Mouse (Mus musculus) ovary, adult 18-20 months (tissue): ENCODE measurements around the gene Nfix.

Source experiments
- DNase-seq: peaks from one replicate; pipeline ENCODE4 v3.0.0; 2022; ENCODE audit warnings: low spot score, mixed read lengths

Gene Nfix

GRCm38 (mm10) chr8:84715893-84716468 is 84.2 kb downstream of the Nfix start:
- DNase-seq, result no peak

- no peak for DNase-seq
Measured at GRCm38 (mm10) chr8:84714161-84714560, 86.0 kb downstream of the Nfix start.

GRCm38 (mm10) chr8:84713381-84713780 is 86.8 kb downstream of the Nfix start:
- DNase-seq, result no peak

GRCm38 (mm10) chr8:84712759-84713120 is 87.4 kb downstream of the Nfix start:
- no peak for DNase-seq

GRCm38 (mm10) chr8:84711933-84712758 is 88.0 kb downstream of the Nfix start:
- peak; percentile 66 for DNase-seq

GRCm38 (mm10) chr8:84711312-84711711 is 88.8 kb downstream of the Nfix start:
- DNase-seq, result no peak

- no peak for DNase-seq
Measured at GRCm38 (mm10) chr8:84709931-84710330, 90.2 kb downstream of the Nfix start.

GRCm38 (mm10) chr8:84708774-84709475 is 91.2 kb downstream of the Nfix start:
- DNase-seq, result peak; percentile 68

GRCm38 (mm10) chr8:84708071-84708541 is 92.0 kb downstream of the Nfix start:
- DNase-seq, result no peak

GRCm38 (mm10) chr8:84707267-84707883 is 92.8 kb downstream of the Nfix start:
- no peak for DNase-seq

GRCm38 (mm10) chr8:84706610-84707266 is 93.4 kb downstream of the Nfix start:
- no peak for DNase-seq

GRCm38 (mm10) chr8:84705960-84706359 is 94.2 kb downstream of the Nfix start:
- DNase-seq, result no peak

- no peak for DNase-seq
Measured at GRCm38 (mm10) chr8:84704867-84705831, 95.0 kb downstream of the Nfix start.

GRCm38 (mm10) chr8:84704356-84704755 is 95.8 kb downstream of the Nfix start:
- DNase-seq, result peak; percentile 63

GRCm38 (mm10) chr8:84703466-84704249 is 96.5 kb downstream of the Nfix start:
- DNase-seq, result no peak

GRCm38 (mm10) chr8:84702963-84703465 is 97.1 kb downstream of the Nfix start:
- no peak for DNase-seq

GRCm38 (mm10) chr8:84702561-84702960 is 97.6 kb downstream of the Nfix start:
- DNase-seq, result no peak

- no peak for DNase-seq
Measured at GRCm38 (mm10) chr8:84700941-84701911, 98.9 kb downstream of the Nfix start, which contains the start of gene Lyl1. Gene Lyl1, plus strand, starts transcription at chr8:84701457.
